Mouse (Mus musculus) left cerebral cortex, adult 2 months (tissue): ENCODE results near the gene Ano10. TPM values are rescaled to one million over a fixed set of nuclear protein-coding genes. Genes with fewer than 3 reads are reported as not detected.
"Not testable (repeated sequence)": the region's sequence is repeated elsewhere in the genome, so short reads cannot be mapped to it uniquely, and the experiment has no call there.

Experiments
- DNase-seq, 2 experiments: peaks; one replicate each; pipeline ENCODE4 v3.0.0; 2021 to 2022; ENCODE audit warnings: low spot score in 2 of 2, mixed read lengths in 1 of 2; ENCODE audit errors: extremely low spot score in 1 of 2
- H3K27ac ChIP-seq: fragments of 200-600 bp; 2 replicates; pipeline ENCODE4 v1.8.1; 2022
- H3K4me3 ChIP-seq: fragments of 200-600 bp; 2 replicates; pipeline ENCODE4 v1.8.1; 2022
- CTCF ChIP-seq: fragments of 200-600 bp; IDR thresholded peaks from 2 replicates; pipeline ENCODE4 v1.8.1; 2022; ENCODE audit warnings: antibody characterized with exemption, mild to moderate bottlenecking, moderate library complexity
- intact Hi-C: fragments of 180-260 bp; cut with DNase I; formaldehyde crosslinking; loops from one replicate; pipeline ENCODE4 v1.15.1; 2025
- total RNA-seq, 2 experiments: library from RNA; stranded (reverse); gene quantifications; 2 replicates each; pipeline ENCODE4 v1.2.3; 2021

Gene Ano10
- total RNA-seq, 2 experiments from 2014 or later: 25.8 to 27.4 TPM

GRCm38 (mm10) chr9:122314386-122314785 is 20.2 kb upstream of the Ano10 start:
- Histone ChIP-seq H3K27ac (no peak overlapping the region), H3K4me3 (no peak overlapping the region)
- intact Hi-C loops: loop anchor here (5.0 kb wide), 1 partner anchor 297 kb away; no protein-coding TSS in a partner anchor
- TF ChIP-seq CTCF: no peak
- no peak for DNase-seq

- intact Hi-C loops: loop anchor here (5.0 kb wide), 1 partner anchor 296 kb away; no protein-coding TSS in a partner anchor
Measured at GRCm38 (mm10) chr9:122313128-122313527, 18.9 kb upstream of the Ano10 start.

GRCm38 (mm10) chr9:122312296-122312990 is 18.2 kb upstream of the Ano10 start:
- no peak for DNase-seq
- H3K27ac ChIP-seq: no peak overlapping the region
- TF ChIP-seq CTCF: no peak
- intact Hi-C loops: loop anchor here (5.0 kb wide), 1 partner anchor 295 kb away; no protein-coding TSS in a partner anchor
- no peak overlapping the region for H3K4me3 ChIP-seq

More at GRCm38 (mm10) chr9:122313128-122313527, 18.9 kb upstream of the Ano10 start:
- not testable (repeated sequence) for DNase-seq, H3K27ac ChIP-seq, H3K4me3 ChIP-seq

GRCm38 (mm10) chr9:122311051-122311760 is 17.0 kb upstream of the Ano10 start:
- TF ChIP-seq CTCF: no peak
- intact Hi-C loops: loop anchor here (5.0 kb wide), 1 partner anchor 294 kb away; no protein-coding TSS in a partner anchor
- peak overlapping the region; percentile 72; the same call in 1 of the 2 replicates for H3K27ac ChIP-seq

DNA sequence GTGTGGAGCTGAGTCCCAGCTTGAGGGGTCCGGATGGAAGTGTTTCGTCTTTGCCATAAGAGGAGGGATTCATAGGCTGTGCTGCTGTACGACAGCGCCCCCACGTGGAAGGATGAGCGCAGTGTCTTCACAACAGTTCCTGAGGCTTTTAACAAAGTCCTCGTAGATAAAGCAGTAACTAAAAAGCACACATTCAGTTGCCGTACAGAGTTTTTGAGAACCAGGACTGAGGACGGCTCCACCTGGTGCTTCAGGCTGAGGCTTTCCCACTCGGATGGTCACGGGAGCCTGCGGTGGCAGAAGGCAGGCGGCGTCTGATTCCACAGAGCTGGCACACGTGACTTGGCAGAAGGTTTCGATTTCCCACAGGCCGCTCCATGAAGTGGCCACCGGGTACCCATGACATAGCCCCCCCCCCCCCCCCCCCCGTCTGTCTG is 16.4 kb upstream of the Ano10 start:
- intact Hi-C loops: loop anchor here (1.0 to 5.0 kb wide), 2 partner anchors 63 to 293 kb away; no protein-coding TSS in a partner anchor

More at GRCm38 (mm10) chr9:122311051-122311760, 17.0 kb upstream of the Ano10 start:
- H3K4me3 ChIP-seq: peak overlapping the region; percentile 57
- no peak for DNase-seq

DNA sequence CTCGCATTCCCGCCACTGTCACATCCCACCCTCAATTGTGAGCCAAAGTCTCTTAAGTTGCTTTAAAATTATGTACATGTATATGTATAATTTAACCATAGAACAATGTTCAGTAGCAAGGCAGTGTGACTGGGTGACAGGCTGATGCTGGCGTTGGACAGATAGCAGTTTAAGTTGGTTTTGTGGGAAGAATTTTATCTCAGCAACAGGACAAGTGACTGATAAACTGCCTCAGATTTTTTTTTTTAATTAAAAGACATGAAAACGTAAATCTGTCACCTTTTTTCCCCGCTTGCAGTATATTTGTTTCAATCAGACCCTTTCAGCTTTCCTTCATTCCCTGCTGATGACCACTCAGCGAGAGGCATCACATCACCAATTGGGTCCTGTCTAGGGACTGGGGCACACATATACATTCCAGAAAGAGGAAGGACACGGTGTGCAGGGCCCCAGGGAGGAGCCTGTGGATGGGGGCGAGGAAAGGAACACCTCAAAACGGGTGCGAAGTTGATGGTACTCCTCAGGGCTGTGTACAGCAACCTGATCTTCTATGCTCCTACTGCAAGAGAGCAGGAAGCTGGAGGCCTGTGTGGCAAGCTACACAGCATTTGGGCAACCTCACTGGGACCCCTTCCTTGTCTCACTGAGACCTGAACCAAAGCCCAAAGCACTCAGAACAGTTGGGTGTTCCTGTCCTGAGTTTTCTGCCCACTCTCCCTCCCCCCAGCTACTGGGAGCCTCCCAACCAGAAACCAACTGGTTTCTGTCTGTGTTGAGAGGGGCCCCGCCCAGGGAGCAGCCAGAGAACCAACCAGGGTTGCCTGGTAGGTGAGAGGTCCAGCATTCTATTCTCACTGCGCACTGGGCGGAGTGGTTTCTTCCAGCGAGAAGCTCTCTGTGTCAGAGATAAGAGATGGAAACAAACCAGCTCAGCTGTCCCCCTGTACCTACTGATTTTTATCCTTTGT is 15.1 kb upstream of the Ano10 start:
- H3K27ac ChIP-seq: no peak overlapping the region
- TF ChIP-seq CTCF: no peak
- intact Hi-C loops: no loop called here
- no peak for DNase-seq
- no peak overlapping the region for H3K4me3 ChIP-seq

More for the DNA sequence above, 16.4 kb upstream of the Ano10 start:
- DNase-seq: peak; percentile 80 to 86
- Histone ChIP-seq H3K27ac (peak overlapping the region; percentile 72), H3K4me3 (peak overlapping the region; percentile 57)
- peak; percentile 97 for TF ChIP-seq CTCF

GRCm38 (mm10) chr9:122305302-122305701 is 11.1 kb upstream of the Ano10 start:
- intact Hi-C loops: no loop called here
- TF ChIP-seq CTCF: no peak
- Histone ChIP-seq H3K27ac (no peak overlapping the region), H3K4me3 (no peak overlapping the region)
- no peak for DNase-seq

DNA sequence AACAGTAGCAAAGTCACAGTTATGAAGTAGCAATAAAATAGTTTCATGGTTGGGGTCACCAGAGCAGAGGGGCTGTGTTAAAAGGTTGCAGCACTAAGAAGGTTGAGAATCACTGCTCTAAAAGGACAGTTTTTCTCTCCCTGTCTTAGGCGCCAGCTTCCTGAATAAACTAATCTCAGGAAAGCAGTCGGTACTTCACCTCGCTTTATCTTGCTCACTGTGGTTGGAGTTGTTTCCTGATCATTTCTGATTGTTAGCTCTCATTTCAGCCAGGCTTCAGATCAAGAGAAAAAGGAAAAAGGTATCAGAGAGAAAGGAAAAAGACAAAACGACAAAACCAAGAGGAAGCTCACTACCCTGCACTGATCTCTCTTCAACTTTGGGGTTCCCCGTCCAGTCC is 1.9 kb upstream of the Ano10 start:
- DNase-seq: no peak
- no peak for TF ChIP-seq CTCF
- H3K27ac ChIP-seq: no peak overlapping the region
- intact Hi-C loops: no loop called here
- H3K4me3 ChIP-seq: no peak overlapping the region

GRCm38 (mm10) chr9:122295396-122295795 is 1.2 kb upstream of the Ano10 start:
- H3K4me3 ChIP-seq: no peak overlapping the region
- intact Hi-C loops: no loop called here
- TF ChIP-seq CTCF: no peak
- DNase-seq: no peak
- no peak overlapping the region for H3K27ac ChIP-seq

DNA sequence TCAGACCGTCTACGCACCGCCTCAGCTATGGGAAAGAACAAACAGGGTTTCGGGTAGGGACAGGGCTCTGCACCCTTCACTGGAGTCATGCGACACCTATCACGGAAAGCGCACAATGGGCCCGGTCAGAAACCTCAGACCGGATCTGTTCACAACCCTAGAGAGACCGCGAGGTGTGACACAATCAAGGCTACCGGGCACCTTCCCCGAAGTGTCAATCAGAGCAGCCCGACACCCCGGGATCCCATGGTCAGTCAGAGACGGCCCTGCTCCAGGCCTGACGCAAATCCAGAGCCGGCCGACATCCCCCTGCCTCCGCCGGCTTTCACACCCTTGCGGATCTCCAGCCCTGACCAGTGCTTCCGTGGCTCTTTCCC is 370 bp downstream of the Ano10 start:
- intact Hi-C loops: loop anchor here (5.0 kb wide), 1 partner anchor 47 kb away; no protein-coding TSS in a partner anchor
- H3K4me3 ChIP-seq: peak overlapping the region; percentile 95
- DNase-seq: peak in 1 of 2 experiments; percentile 50
- TF ChIP-seq CTCF: no peak
- peak overlapping the region; percentile 86 for H3K27ac ChIP-seq

GRCm38 (mm10) chr9:122290192-122290591 is 4.0 kb downstream of the Ano10 start:
- TF ChIP-seq CTCF: no peak
- Histone ChIP-seq H3K27ac (no peak overlapping the region), H3K4me3 (no peak overlapping the region)
- intact Hi-C loops: loop anchor here (5.0 kb wide), 1 partner anchor 43 kb away; no protein-coding TSS in a partner anchor
- no peak for DNase-seq
